Mouse (Mus musculus) gastrocnemius, adult 2 months (tissue): ENCODE measurements around the gene Slc16a3. TPM values are rescaled to one million over a fixed set of nuclear protein-coding genes. Genes with fewer than 3 reads are reported as not detected.

Experiments used
- DNase-seq: peaks from one replicate; pipeline ENCODE4 v3.0.0; 2022
- H3K27ac ChIP-seq: fragments of 200-600 bp; 2 replicates; pipeline ENCODE4 v1.8.1; 2022; ENCODE audit warnings: mild to moderate bottlenecking
- H3K4me3 ChIP-seq: fragments of 200-600 bp; 2 replicates; pipeline ENCODE4 v1.8.1; 2022; ENCODE audit warnings: mild to moderate bottlenecking, moderate library complexity
- CTCF ChIP-seq: fragments of 200-600 bp; IDR thresholded peaks from 2 replicates; pipeline ENCODE4 v1.8.1; 2022; ENCODE audit warnings: antibody characterized with exemption, mild to moderate bottlenecking, moderate library complexity
- intact Hi-C: fragments of 180-260 bp; cut with DNase I; formaldehyde crosslinking; loops from one replicate; pipeline ENCODE4 v1.15.1; 2025
- long read RNA-seq, 2 experiments: library from polyadenylated mRNA; stranded (forward); transcript quantifications; one replicate each; pipeline ENCODE4 v2.0.0; 2021
- total RNA-seq, 2 experiments: library from RNA; stranded (reverse); gene quantifications; 2 replicates each; pipeline ENCODE4 v1.2.3; 2021

Slc16a3 gene
- 100 to 1,000 TPM; 295 to 479 TPM for total RNA-seq
- long read RNA-seq, experiment 1, full-length matches to known transcripts, result 830 of 913 reads
- long read RNA-seq, experiment 1, partial matches to known transcripts, result 51 of 913 reads
- long read RNA-seq, experiment 1, other reads (novel, unspliced or antisense), result 32 of 913 reads
- long read RNA-seq, experiment 2, full-length matches to known transcripts, result 1,065 of 1,199 reads
- long read RNA-seq, experiment 2, partial matches to known transcripts, result 78 of 1,199 reads
- long read RNA-seq, experiment 2, other reads (novel, unspliced or antisense), result 56 of 1,199 reads

DNA sequence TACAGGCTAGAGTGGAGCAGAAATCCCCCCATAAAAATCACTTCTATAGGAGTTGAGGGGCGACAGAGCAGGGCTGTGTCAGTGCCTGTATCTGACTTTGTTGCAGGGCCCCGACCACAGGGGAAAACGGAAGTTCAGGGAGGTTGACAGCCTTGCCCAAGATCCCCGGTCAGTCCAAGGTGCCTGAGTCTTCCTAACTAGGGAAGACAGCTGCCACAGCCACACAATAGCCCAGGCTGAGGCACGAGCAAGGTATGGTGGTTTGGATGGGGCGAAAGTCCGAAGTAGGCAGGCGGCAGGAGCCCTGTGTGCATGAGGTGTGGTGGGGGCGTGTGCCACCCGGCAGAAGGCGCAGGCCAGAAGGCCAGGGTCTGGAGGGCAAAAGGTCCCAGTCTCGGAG lies at the start of gene Slc16a3:
TSS of gene Slc16a3 (plus strand) at position 153 of the 400 bp plus-strand sequence.
- intact Hi-C loops, result loop anchor here (2.0 kb wide), 1 partner anchor 16 kb away; the partner anchor contains the start of gene Ccdc57
- no peak for TF ChIP-seq CTCF
- DNase-seq, result no peak
- H3K4me3 ChIP-seq, result peak within 1 kb of the TSS; percentile 73
- peak within 1 kb of the TSS; percentile 97 for H3K27ac ChIP-seq

DNA sequence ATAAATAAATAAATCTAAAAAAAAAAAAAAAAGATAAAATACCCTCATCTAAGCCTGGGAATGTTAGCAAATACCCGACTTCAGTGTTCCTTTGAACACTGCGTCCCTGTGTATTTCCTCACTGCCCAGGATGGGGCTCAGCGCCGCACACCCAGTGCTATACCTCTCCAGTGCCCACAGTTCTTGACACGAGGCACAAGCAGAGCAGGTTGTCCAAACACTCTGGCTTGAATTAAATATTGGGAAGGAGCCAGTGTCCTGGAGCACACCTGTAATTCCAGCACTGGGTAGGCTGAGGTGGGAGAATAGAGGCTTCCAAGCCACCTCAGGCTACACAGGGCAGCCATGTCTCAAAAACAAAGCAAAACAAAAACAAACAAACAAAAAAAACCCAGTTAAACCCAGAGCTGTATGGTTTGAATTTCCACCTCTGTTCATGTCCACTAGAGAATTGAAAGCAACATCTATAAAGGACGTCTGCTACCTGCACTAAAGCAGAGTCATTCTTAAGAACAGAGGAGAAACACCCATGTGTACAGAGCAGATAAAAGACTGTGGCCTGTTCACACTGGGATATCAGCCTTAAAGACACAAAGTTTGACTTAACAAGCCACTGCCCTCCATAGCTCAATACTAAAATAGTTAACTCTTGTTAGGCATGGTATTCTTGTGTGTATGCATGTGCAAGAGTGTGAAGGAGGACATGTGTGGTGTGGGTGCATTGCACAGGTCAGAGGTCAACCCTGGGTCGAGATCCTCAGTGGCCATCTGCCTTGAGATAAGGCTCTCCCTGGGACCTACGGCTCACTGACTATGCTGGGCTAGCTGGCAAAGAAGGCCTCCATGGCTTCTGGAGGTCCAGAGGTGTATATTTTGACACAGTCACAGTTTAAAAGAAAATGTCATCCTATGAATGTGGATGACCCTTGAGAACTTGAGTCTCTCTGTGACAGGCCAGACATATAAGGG lies 47.7 kb upstream of the Slc16a3 start:
- Histone ChIP-seq H3K27ac (no peak overlapping the region), H3K4me3 (no peak overlapping the region)
- no peak for DNase-seq
- no peak for TF ChIP-seq CTCF
- intact Hi-C loops, result loop anchor here (10.0 kb wide), 1 partner anchor 84 kb away; no protein-coding TSS in a partner anchor

GRCm38 (mm10) chr11:120901729-120902486 lies 46.4 kb upstream of the Slc16a3 start:
- intact Hi-C loops, result loop anchor here (10.0 kb wide), 1 partner anchor 83 kb away; no protein-coding TSS in a partner anchor
- no peak for TF ChIP-seq CTCF
- H3K4me3 ChIP-seq, result no peak overlapping the region
- DNase-seq, result no peak
- no peak overlapping the region for H3K27ac ChIP-seq

DNA sequence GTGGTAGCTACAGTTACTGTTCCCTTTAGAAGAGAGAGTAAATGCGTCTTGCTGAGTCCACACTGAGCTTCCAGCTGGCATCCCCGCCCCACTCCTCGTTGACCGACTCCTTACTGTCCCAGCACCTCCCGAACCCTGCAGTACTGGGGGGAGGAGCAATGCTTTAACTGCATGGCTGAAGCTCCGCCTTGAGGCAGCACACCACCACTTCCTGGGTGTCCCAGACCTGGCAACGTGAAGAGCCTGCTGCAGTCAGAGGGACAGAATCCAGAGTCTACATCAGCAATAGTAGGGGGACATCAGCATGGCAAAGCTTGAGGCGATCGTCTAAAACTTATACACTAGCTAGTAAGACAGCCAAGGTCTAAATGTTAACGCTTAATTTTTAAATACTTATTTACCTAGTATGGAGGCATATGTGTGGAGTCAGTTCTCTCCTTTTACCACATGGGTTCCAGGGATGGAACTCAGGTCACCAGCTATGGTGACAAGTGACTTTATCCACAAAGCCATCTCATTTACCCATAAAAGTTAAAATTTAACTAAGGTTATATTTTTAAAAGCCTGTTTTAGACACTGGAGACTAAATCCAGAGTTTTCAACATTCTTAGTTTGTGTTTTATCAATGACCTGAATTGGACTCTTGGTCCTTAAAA lies 45.7 kb upstream of the Slc16a3 start:
- TF ChIP-seq CTCF, result no peak
- DNase-seq, result peak; percentile 35
- no peak overlapping the region for H3K27ac ChIP-seq
- intact Hi-C loops, result loop anchor here (10.0 kb wide), 1 partner anchor 82 kb away; no protein-coding TSS in a partner anchor
- no peak overlapping the region for H3K4me3 ChIP-seq

- no peak for DNase-seq
- no peak overlapping the region for H3K4me3 ChIP-seq
- H3K27ac ChIP-seq, result peak overlapping the region; percentile 24; the same call in 1 of the 2 replicates
- TF ChIP-seq CTCF, result no peak
- intact Hi-C loops, result loop anchor here (10.0 kb wide), 1 partner anchor 81 kb away; no protein-coding TSS in a partner anchor
These were observed 45.0 kb upstream of the Slc16a3 start for GRCm38 (mm10) chr11:120903159-120903850.

DNA sequence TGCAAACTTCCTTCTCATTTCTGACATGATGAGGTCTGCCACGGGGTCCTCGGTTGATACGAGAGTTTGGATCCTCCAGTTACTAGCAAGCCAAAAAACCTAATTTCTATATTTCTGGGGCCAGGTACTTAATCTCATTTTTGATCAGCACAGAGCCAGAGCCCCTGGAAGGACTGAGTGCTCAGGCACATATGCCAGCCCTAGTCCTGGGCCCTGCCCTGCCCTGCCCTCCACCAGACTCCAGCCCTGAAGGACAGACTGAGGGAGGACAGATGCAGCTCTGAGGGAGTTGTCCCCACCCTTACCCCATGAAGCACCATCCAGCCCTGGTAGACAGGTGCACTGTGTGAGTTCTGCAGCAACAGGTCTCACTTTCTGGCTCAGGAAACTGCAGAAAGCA lies 43.7 kb upstream of the Slc16a3 start:
- intact Hi-C loops, result loop anchor here (2.0 to 10.0 kb wide), 2 partner anchors 80 to 136 kb away; no protein-coding TSS in a partner anchor
- DNase-seq, result no peak

GRCm38 (mm10) chr11:120905430-120905873 lies 42.8 kb upstream of the Slc16a3 start:
- Histone ChIP-seq H3K27ac (peak overlapping the region; percentile 51; the same call in 1 of the 2 replicates), H3K4me3 (no peak overlapping the region)
- no peak; the same call in none of the 2 replicates for TF ChIP-seq CTCF
- DNase-seq, result peak; percentile 79
- intact Hi-C loops, result loop anchor here (2.0 to 10.0 kb wide), 2 partner anchors 79 to 135 kb away; no protein-coding TSS in a partner anchor

More for the DNA sequence above, 43.7 kb upstream of the Slc16a3 start:
- no peak for TF ChIP-seq CTCF
- no peak overlapping the region for H3K27ac ChIP-seq
- H3K4me3 ChIP-seq, result no peak overlapping the region

GRCm38 (mm10) chr11:120913796-120914195 lies 34.5 kb upstream of the Slc16a3 start:
- DNase-seq, result no peak
- no peak for TF ChIP-seq CTCF
- H3K4me3 ChIP-seq, result no peak overlapping the region
- no peak overlapping the region for H3K27ac ChIP-seq
- intact Hi-C loops, result no loop called here

DNA sequence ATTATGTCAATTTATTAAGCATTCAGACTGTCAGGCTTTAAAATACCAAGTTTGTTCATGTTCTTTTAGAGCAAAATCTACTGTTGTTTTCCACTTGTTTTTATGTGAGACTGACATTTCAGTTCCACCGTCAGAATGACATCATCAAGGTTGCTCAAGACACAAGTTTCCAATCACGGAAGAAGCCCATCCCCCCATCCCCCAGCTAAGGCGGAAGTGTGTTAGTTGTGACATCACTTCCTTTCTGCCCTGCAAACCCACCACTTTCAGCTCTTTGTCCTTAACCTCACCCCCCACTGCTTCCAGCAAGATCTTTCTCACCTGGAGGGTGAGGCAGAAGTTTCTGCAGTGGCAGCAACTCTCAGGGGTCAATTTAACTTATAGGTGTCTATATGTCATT lies 31.8 kb upstream of the Slc16a3 start:
- TF ChIP-seq CTCF, result no peak
- intact Hi-C loops, result no loop called here
- Histone ChIP-seq H3K27ac (no peak overlapping the region), H3K4me3 (no peak overlapping the region)
- no peak for DNase-seq

- Histone ChIP-seq H3K27ac (no peak overlapping the region), H3K4me3 (no peak overlapping the region)
- no peak for TF ChIP-seq CTCF
- DNase-seq, result no peak
- intact Hi-C loops, result no loop called here
These were observed 30.5 kb upstream of the Slc16a3 start for GRCm38 (mm10) chr11:120917756-120918155.

- DNase-seq, result no peak
- Histone ChIP-seq H3K27ac (peak overlapping the region; percentile 24; the same call in 1 of the 2 replicates), H3K4me3 (no peak overlapping the region)
- no peak for TF ChIP-seq CTCF
- intact Hi-C loops, result no loop called here
These were observed 25.8 kb upstream of the Slc16a3 start for GRCm38 (mm10) chr11:120922528-120922927.
